Mouse (Mus musculus): Measurements from ENCODE around the gene Git2.
A peak's percentile ranks its signal among the peaks of the same experiment; 100 is the strongest.

Git2 gene

DNA sequence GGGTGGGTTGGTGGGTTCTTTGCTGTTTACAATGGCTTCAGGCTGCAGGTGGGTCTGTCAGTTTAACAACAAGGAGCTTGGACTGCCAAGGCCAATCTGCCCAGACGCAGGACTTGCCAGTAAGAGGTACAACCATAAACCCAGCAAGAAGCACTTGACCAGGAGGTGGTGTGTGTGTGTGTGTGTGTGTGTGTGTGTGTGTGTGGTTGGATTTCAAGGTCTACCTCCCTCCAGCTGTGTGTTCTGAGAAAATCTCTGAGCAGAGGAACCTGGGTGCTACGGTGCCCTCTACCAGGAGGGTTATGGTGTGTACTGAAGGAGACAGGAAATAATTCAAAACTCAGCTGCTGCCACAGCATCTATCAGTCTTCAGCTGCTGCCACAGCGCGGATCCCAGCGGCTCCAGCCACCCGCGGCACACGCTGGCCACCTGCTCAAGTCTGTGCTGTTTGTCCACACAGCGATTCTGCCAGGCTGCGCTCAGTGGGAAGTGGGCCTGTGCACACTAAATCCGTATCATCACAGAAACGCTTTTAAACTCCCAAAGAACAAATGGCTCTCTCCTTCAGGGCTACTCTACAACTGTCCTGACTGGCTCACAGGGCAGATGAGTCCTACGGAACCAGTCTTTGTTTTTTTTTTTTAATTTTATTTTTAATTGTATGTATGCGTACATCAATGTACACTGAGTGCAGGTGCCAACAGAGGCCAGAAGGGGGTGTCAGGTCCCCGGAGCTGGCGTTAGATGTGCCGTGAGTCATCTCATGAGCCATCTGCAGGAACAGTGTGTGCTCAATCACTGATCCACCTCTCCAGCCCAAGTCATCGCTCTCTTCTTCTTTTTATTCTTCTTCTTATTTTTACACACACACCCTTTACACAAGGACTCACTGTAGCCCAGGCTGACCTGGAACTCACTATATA is 10.2 kb downstream of the Git2 start:
- no peak for DNase-seq (ENCODE audit: low spot score in 2 of 2)

- no peak for DNase-seq (ENCODE audit: low spot score in 2 of 2)
Measured at GRCm38 (mm10) chr5:114761980-114762379, 13.3 kb downstream of the Git2 start.

DNA sequence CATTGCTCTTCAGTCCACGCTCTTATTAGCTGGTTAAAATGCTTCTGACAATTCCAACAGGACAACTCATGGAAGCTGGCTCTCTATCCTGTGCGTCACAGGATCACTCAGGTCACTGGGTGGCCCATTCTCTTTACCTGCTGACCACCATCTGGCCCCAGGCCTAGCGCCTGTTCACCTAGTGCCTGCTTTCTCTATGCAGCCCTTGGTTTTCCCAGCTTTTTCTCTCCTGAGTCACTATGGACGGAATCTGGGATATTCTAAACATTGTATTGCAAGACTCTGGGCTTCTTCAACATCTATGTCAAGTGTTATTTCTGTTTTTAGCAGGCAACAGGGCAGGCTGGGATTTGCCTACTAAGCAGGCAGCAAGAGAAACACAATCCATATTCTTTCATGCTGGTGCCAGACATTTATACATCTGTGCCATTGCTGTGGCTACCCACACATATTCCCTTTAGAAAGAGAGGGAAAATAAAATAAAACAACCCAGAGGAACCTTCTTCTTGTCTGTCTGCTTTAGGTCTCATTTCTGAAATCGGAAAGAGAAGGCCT is 15.7 kb downstream of the Git2 start:
- no peak for DNase-seq (ENCODE audit: low spot score in 2 of 2)

- DNase-seq (ENCODE audit: low spot score in 2 of 2) = no peak
Measured at GRCm38 (mm10) chr5:114753384-114753783, 21.9 kb downstream of the Git2 start.

- no peak for DNase-seq (ENCODE audit: low spot score in 2 of 2)
Measured at GRCm38 (mm10) chr5:114752397-114752796, 22.9 kb downstream of the Git2 start.

DNA sequence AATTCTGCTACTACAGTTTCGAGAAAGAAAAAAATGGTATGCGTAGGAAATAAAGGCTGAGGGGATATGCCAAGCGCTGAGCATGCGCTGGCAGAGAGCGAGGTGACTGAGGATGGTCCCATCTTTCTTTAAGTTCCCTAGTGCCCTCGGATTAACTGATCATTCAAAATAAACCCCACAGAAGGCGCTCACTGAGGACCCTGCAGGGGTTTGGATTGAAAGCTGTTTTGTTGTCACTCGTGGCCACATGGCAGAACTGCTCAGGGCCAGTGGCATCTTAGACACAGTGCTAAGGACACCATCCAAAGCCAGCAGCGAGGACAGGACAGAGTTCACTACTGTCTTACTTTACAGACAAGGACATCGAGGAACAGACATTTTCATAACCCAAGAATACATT is 25.0 kb downstream of the Git2 start:
- no peak for DNase-seq (ENCODE audit: low spot score in 2 of 2)

DNA sequence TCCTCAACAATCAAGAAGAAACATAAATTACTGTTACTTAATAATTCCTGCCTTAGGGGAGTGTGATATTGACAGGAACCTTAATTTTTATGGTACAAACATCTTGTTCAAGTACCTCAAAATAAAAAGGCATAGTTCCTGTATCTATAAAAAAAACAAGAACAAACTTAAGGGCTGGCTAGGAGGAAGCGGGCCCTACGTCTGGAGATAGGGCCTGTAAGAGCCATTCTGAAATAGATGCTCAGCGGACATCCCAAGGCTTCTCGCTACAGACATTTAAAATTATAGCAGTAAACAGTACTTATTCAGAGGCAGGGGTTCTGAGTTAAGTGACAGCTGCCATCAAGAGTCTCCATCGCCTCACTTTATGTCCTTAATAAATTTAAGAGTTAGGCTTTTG is 27.8 kb downstream of the Git2 start:
- no peak for DNase-seq (ENCODE audit: low spot score in 2 of 2)

GRCm38 (mm10) chr5:114746886-114747285 is 28.4 kb downstream of the Git2 start:
- no peak for DNase-seq (ENCODE audit: low spot score in 2 of 2)

DNA sequence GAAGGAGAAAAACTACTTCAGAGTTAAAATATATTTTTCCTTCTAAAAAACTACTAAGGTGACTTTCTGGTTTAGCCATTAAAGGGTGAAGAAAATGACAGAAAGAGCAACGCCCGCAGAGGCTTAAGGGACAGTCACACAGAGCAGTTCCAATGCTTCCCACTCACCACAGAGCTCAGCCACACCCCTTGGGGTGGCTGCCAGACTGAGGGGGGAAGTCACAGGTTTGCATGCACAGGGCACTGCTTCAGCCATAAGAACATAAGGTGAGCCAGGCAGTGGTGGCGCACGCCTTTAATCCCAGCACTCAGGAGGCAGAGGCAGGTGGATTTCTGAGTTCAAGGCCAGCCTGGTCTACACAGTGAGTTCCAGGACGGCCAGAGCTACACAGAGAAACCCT is 29.7 kb downstream of the Git2 start:
- DNase-seq (ENCODE audit: low spot score in 2 of 2) = peak in 1 of 2 experiments; percentile 59

DNA sequence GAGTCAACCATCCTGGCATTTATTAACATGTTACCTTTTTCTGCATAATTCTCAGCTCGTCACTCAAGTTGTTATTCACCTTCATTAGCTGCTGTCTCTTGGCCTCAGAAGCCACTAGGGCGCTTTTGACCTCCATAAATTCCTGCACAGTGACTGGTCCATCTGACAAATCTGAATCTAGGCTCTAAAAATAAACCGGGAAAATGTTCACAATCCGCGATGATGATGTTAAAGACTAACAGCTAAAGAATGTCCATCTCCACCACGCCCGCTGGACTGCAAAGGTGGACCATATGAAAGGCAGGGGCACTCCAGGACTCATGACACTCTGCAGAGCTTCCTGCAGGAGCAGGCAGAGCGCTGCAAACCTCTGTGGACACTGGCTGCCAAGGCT is 31.6 kb downstream of the Git2 start:
- no peak for DNase-seq (ENCODE audit: low spot score in 2 of 2)

DNA sequence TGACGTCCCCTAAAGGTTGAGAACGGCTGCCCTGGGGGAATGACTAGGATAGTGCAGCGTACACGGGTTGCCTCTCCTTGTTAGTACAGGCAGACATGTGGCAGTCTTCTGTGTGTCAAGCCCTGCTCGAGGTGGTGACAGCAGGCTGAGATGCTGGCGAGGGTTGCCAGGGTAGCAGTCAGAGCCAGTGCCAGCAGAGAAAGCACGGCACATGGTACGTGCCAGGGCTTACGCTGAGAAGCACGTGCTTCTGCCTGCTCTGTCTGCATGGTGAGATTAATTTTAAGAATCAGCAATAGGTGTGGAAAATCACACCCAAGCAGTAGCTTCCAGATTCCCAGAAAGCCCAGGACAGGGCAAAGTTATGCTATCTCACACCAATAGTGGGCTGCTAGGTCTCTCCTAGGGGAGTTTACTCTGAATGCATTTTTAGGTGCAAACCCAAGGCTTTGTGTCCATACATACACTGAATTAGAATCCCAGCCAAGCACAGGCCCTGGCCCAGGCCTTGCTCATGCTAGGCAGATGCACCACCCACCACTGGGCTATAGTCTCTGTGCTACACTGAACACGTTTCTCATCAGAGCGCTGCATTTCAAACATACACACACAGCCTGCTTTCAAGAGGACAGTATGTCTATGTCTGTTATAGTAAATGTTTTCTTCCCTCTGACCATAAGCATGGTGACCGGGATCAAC is 32.2 kb downstream of the Git2 start:
- peak in 1 of 2 experiments; percentile 38 for DNase-seq (ENCODE audit: low spot score in 2 of 2)

DNA sequence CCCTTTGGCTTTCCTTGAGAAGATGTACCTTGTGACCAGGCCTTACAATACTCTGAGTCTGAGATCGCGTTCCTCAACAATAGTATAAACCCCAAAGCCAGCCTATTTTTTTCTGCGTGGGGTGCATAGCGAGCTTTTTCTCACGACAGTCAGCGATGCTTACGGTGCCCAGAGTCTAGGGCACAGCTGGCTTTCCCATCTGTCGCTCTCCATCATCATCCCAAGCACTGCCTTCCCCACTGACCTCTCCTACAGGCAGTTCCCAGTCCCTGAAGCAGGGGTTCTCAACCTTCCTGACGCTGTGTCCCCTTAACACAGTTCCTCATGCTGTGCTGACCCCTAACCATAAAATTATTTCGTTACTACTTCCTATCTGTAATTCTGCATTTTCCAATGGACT is 32.7 kb downstream of the Git2 start:
- DNase-seq (ENCODE audit: low spot score in 2 of 2) = no peak

GRCm38 (mm10) chr5:114740595-114740994 is 34.7 kb downstream of the Git2 start:
- no peak for DNase-seq (ENCODE audit: low spot score in 2 of 2)

DNA sequence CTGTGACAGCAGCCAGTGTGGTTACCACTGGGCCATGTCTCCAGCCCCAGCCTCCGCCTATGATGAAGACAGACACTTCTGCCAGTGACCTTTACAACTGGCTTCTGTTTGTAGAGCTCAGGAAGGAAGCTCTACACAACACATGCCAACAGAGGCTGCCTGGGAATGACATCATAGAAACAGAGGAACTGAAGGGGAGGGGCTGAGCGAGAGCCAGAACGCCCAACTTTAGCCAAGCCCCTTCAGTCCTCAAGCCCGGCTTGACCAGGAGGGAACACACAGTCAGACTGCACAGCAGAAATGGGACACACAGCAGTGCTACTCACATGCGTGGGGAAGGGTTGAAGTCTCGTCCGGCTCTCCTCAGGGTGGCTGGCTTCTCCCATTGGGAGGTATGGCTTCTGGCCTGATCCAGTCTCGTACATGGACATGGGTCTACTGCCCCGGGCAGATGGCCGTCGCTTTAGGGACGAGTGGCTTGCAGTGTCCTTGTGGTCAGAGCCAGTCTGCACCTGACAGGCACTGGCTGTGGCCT is 36.5 kb downstream of the Git2 start:
- DNase-seq (ENCODE audit: low spot score in 2 of 2) = peak in 1 of 2 experiments; percentile 29

DNA sequence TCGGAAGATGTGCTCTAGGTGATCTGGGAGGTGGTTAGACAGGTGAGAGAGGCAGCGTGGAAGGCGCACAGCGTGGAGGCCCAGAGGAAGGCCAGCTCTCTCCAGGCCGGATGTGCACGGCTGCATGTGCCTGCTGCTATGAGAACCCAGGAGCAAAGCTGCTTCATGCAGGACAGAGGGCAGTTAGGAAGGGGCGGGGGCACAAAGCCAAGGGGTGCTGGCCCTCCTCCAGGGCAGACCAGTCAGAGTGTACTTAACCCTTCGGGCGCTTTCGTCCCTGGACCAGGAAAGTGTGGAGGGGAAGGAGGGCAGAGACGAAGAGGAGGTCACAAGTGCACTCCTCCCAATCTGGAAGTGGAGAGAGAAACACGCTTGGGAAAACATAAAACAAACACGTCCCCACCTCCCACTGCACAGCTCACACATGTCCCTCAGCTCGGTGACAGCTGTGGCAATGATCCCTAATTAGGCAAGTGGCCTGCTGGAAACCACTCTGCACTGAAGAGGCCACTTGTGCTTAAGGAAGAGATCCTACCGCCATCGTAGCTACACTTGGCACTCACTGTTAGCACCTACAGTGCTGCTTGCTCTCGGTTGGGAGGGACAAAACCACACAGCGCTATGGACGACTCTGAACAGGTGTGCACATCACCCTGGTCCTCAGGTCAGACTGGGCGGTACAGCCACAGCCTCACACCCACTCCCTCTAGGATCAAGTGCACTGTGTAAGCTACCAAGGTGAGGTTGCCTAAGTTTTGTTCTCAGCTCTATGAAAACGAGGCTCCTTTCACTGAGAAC is 38.0 kb downstream of the Git2 start:
- no peak for DNase-seq (ENCODE audit: low spot score in 2 of 2)

GRCm38 (mm10) chr5:114733606-114734005 is 41.7 kb downstream of the Git2 start:
- DNase-seq (ENCODE audit: low spot score in 2 of 2) = no peak

- no peak for DNase-seq (ENCODE audit: low spot score in 2 of 2)
Measured at GRCm38 (mm10) chr5:114731969-114732368, 43.3 kb downstream of the Git2 start.

DNA sequence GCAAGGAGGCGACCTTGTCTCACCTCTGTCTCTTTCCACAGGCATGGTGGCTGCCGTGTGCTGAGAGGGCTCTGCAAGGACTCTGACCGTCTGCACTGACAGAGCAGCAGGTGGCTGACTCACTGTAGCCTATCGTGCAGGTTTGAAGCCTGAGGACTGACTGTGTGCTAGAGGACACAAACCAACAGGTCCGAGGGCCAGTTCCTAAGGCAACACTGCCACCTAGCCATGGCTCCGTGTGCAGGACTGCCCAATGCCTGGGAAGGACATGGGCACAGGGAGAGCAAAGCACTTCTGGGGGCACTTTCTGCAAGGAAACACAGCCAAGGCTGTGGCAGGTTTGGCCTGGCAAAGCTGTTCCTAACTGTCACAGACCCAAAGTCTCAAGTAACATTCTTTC is 43.8 kb downstream of the Git2 start:
- no peak for DNase-seq (ENCODE audit: low spot score in 2 of 2)

- no peak for DNase-seq (ENCODE audit: low spot score in 2 of 2)
Measured at GRCm38 (mm10) chr5:114730129-114730528, 45.2 kb downstream of the Git2 start.

DNA sequence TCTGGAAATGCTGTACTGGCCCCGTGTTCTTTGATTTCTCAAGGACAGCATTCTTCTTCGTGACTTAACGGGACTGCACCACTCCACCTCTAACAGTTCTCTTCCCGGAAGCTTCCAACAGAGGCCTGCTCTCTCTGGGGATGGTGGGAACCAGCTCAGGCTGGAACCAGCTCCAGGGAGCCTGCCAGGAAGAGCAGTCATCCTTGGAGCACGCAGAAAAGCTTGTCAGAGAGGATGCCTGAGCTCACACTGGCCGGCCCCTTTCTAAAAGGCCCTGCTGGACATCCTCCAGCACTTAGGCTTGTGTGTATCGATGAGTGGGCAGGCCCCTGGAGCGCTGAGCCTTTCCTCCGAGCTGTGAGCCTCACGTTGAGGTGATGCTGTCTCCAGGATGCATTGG is 47.2 kb downstream of the Git2 start:
- DNase-seq (ENCODE audit: low spot score in 2 of 2) = no peak

DNA sequence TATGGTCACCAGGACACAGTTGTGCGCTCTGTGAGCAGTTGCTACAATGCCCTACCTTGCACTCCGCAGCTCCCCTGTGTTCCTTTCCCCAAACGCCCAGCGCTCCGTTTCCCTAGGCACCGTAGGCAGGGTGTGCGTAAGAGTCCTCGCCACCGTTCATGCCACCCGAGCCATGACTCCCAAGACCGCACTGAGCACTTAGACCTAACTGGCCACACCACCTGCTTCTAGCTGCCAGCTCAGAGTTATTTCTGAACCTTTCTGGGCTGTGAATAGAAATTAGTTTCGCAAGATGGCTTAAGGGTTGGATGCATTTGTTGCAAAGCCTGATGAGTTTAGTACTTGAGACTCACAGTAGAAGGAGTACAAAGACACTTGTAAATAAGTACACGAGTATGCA is 52.5 kb downstream of the Git2 start:
- no peak for DNase-seq (ENCODE audit: low spot score in 2 of 2)

GRCm38 (mm10) chr5:114721969-114722368 is 53.3 kb downstream of the Git2 start:
- DNase-seq (ENCODE audit: low spot score in 2 of 2) = no peak
